Mouse (Mus musculus) neural tube, embryonic 15.5 days (tissue): Measurements from ENCODE around the gene Bbs4. TPM values are rescaled to one million over a fixed set of nuclear protein-coding genes. Genes with fewer than 3 reads are reported as not detected.

Experiments used
- ATAC-seq: fragments of 200-750 bp; cut with Nextera tagmentation; 2 replicates; pipeline ENCODE4 v1.8.0; 2017; ENCODE audit warnings: mild to moderate bottlenecking, moderate TSS enrichment, moderate library complexity; ENCODE audit not compliant: low FRiP score
- H3K27ac ChIP-seq: fragments of 300-500 bp; sonication (generic); replicated peaks from 2 replicates; pipeline ENCODE4 v1.5.1; 2015; ENCODE audit warnings: mild to moderate bottlenecking, inconsistent platforms
- H3K27me3 ChIP-seq: fragments of 300-500 bp; sonication (generic); replicated peaks from 2 replicates; pipeline ENCODE4 v1.6.1; 2015; ENCODE audit warnings: inconsistent platforms
- H3K36me3 ChIP-seq: fragments of 300-500 bp; sonication (generic); 2 replicates; pipeline ENCODE4 v1.6.1; 2015; ENCODE audit warnings: inconsistent platforms
- H3K4me1 ChIP-seq: fragments of 300-500 bp; sonication (generic); 2 replicates; pipeline ENCODE4 v1.6.1; 2015; ENCODE audit warnings: inconsistent platforms
- H3K4me2 ChIP-seq: fragments of 300-500 bp; sonication (generic); 2 replicates; pipeline ENCODE4 v1.6.1; 2015; ENCODE audit warnings: inconsistent platforms, mild to moderate bottlenecking, moderate library complexity
- H3K4me3 ChIP-seq: fragments of 300-500 bp; sonication (generic); replicated peaks from 2 replicates; pipeline ENCODE4 v1.5.1; 2015; ENCODE audit warnings: mild to moderate bottlenecking, inconsistent platforms
- H3K9ac ChIP-seq: fragments of 300-500 bp; sonication (generic); replicated peaks from 2 replicates; pipeline ENCODE4 v1.6.1; 2015; ENCODE audit warnings: mild to moderate bottlenecking, inconsistent platforms
- H3K9me3 ChIP-seq: fragments of 300-500 bp; sonication (generic); replicated peaks from 2 replicates; pipeline ENCODE4 v1.6.1; 2016; ENCODE audit warnings: inconsistent platforms
- WGBS: fragments of 180-500 bp; shearing (Covaris S2); methylation state at CpG from one replicate; pipeline ENCODE4 v1.1.7; 2015; ENCODE audit warnings: mixed read lengths; 5-methylcytosine and 5-hydroxymethylcytosine counted together
- polyA plus RNA-seq: library from polyadenylated mRNA; unstranded; fragments of >200 nt; fragmentation: Nextera tagmentation; extraction: Ambion mirVana; gene quantifications from 2 replicates; pipeline ENCODE4 v1.2.1, GENCODE M21; 2015

The Bbs4 gene
- polyA plus RNA-seq, 1 experiment from 2014 or later: 43.0 TPM

- WGBS: 91% methylated on average over 5 of the region's 5 CpGs
- no peaks in the 10 kb centered on the region for H3K4me1 ChIP-seq
- peaks cover 56% of the 10 kb centered on the region for H3K36me3 ChIP-seq
Observed at GRCm38 (mm10) chr9:59339107-59339506, 14.2 kb downstream of the Bbs4 start.

DNA sequence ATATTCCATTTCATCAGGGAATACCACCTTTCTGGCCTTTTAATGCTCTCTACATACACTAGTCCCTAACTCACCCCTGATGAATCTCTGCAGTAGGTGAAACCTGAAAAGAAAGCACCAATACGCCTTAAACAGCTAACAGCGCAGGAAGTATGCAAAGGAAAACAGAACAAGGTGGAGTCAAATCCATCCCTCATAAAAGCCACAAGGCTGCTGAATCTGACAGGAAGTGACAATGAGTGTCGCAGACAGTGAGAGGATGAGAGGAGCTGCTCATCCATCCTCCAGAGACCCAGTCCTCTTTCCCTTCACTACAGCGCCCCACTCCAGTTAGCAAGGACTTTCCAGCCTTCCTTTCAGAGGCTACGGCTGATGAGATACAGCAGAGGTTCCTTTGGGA is 14.9 kb downstream of the Bbs4 start:
- Histone ChIP-seq H3K4me3 (no peak overlapping the region), H3K27ac (no peak overlapping the region), H3K4me1 (no peaks in the 10 kb centered on the region), H3K9ac (no peak overlapping the region), H3K4me2 (no peak overlapping the region), H3K36me3 (peaks cover 54% of the 10 kb centered on the region), H3K27me3 (no peaks in the 10 kb centered on the region), H3K9me3 (no peaks in the 10 kb centered on the region)
- 84% methylated on average over 5 of the region's 5 CpGs for WGBS
- ATAC-seq: no peak

More at GRCm38 (mm10) chr9:59339107-59339506, 14.2 kb downstream of the Bbs4 start:
- no peaks in the 10 kb centered on the region for H3K9me3 ChIP-seq
- no peak overlapping the region for H3K4me3 ChIP-seq
- H3K9ac ChIP-seq: no peak overlapping the region
- no peaks in the 10 kb centered on the region for H3K27me3 ChIP-seq
- no peak for ATAC-seq
- H3K4me2 ChIP-seq: no peak overlapping the region
- no peak overlapping the region for H3K27ac ChIP-seq

GRCm38 (mm10) chr9:59337889-59338288 is 15.4 kb downstream of the Bbs4 start:
- WGBS: 95% methylated on average over 5 of the region's 5 CpGs
- H3K27ac ChIP-seq: no peak overlapping the region
- no peak for ATAC-seq
- no peaks in the 10 kb centered on the region for H3K4me1 ChIP-seq
- H3K9me3 ChIP-seq: no peaks in the 10 kb centered on the region
- no peak overlapping the region for H3K4me3 ChIP-seq
- H3K36me3 ChIP-seq: peaks cover 55% of the 10 kb centered on the region
- H3K4me2 ChIP-seq: no peak overlapping the region
- H3K27me3 ChIP-seq: no peaks in the 10 kb centered on the region
- no peak overlapping the region for H3K9ac ChIP-seq

DNA sequence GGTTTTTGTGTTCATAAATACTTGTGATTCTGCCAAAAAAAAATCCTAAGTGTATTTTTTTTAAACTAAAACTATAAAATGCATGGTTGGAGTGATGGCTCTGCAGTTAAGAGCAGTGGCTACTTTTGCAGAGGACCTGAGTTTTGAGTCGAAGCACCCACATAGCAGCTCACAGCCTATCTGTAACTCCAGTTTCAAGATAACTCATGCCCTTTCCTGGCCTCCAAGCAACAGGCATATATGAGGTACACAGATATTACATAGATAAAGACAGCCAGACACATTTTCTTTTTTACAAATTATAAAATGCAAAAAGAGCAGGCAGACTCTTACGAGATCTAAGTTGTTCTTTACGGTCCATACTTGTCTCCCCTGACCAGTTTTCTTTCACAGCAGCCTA is 16.8 kb downstream of the Bbs4 start:
- H3K27ac ChIP-seq: no peak overlapping the region
- no peak overlapping the region for H3K4me3 ChIP-seq
- WGBS: 97% methylated on average over 3 of the region's 3 CpGs
- no peak for ATAC-seq
- H3K4me1 ChIP-seq: no peaks in the 10 kb centered on the region
- H3K27me3 ChIP-seq: no peaks in the 10 kb centered on the region
- no peak overlapping the region for H3K4me2 ChIP-seq
- no peaks in the 10 kb centered on the region for H3K9me3 ChIP-seq
- no peak overlapping the region for H3K9ac ChIP-seq
- H3K36me3 ChIP-seq: peaks cover 56% of the 10 kb centered on the region

DNA sequence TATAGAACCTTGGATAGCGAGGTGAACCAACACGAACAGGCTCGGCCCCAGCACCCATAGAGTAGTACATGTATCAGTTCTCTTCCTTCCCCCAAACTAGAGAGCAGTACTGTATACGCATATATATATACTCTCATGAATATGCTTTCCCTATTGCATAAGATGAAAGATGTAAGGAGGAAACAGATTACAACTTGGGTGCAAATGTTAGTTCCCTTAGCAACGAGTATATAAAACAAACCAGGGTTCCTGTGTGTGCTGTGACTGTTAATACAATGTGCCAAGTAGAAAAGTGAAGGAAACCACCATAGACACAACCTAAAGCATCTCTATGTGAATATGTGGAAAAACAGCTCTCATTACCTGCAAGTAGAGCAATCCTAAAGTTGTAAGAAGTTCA is 23.3 kb downstream of the Bbs4 start:
- WGBS: 97% methylated on average over 5 of the region's 5 CpGs
- no peak overlapping the region for H3K4me3 ChIP-seq

GRCm38 (mm10) chr9:59324351-59324750 is 29.0 kb downstream of the Bbs4 start:
- peaks cover 73% of the 10 kb centered on the region for H3K36me3 ChIP-seq
- no peak overlapping the region for H3K4me3 ChIP-seq
- no peak overlapping the region for H3K27ac ChIP-seq
- H3K27me3 ChIP-seq: no peaks in the 10 kb centered on the region
- H3K9ac ChIP-seq: no peak overlapping the region
- H3K9me3 ChIP-seq: no peaks in the 10 kb centered on the region
- no peak overlapping the region for H3K4me2 ChIP-seq
- no peak for ATAC-seq
- H3K4me1 ChIP-seq: no peaks in the 10 kb centered on the region

More for the DNA sequence above, 23.3 kb downstream of the Bbs4 start:
- Histone ChIP-seq H3K27ac (no peak overlapping the region), H3K4me1 (no peaks in the 10 kb centered on the region), H3K27me3 (no peaks in the 10 kb centered on the region), H3K9ac (no peak overlapping the region), H3K36me3 (peaks cover 66% of the 10 kb centered on the region), H3K4me2 (no peak overlapping the region), H3K9me3 (no peaks in the 10 kb centered on the region)
- ATAC-seq: no peak

DNA sequence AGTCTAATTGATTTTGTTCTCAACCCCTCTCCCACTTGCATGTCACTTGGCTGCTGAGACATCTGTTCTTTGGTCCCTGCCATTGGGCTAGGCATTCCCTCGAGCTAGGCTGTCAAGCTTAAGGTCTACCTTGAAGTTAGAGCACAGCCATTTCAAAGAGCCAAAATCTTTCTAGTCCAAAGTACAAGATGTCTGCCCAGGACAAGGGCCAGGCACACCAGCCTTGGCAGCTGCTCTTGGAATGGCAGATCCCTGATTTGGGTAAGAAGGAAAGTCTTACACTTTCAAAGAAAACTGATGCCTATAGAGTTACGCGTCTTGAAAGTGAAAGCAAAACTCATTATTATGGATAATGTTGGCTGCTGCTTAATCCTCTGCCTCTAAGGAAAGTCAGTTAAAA is 37.1 kb downstream of the Bbs4 start:
- Histone ChIP-seq H3K4me1 (no peaks in the 10 kb centered on the region), H3K4me2 (no peak overlapping the region), H3K9ac (no peak overlapping the region), H3K27me3 (no peaks in the 10 kb centered on the region), H3K36me3 (peaks cover 39% of the 10 kb centered on the region), H3K27ac (no peak overlapping the region), H3K4me3 (no peak overlapping the region), H3K9me3 (no peaks in the 10 kb centered on the region)
- WGBS: 89% methylated on average over 3 of the region's 3 CpGs
- ATAC-seq: no peak

DNA sequence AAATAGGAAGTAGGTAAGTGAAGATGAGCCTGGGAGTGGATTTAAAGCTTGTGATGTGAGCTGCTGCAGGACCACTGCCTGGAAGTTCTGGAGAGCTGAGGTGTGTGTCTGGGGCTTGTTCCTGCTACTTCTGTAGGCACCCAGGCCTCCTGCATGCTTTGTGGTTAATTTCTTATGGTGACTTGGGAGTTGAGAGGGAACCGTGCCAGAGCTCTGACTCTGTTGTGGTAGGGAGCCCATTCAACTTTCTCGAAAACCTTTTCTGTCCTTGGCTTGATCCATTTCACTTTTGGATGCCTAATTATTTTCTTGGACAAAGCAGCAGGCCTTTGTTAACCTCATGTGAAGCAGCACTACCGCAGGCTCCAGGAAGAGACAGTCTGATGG is 42.0 kb downstream of the Bbs4 start:
- WGBS: 75% methylated on average over 3 of the region's 3 CpGs
- Histone ChIP-seq H3K4me1 (no peaks in the 10 kb centered on the region), H3K27ac (0 out of 2 replicates have a peak overlapping the region, but pooled peaks have one; percentile 4), H3K36me3 (peaks cover 48% of the 10 kb centered on the region), H3K9ac (no peak overlapping the region), H3K4me3 (no peak overlapping the region), H3K9me3 (no peaks in the 10 kb centered on the region), H3K27me3 (no peaks in the 10 kb centered on the region), H3K4me2 (no peak overlapping the region)
- no peak for ATAC-seq

- no peak overlapping the region for H3K4me2 ChIP-seq
- H3K9ac ChIP-seq: no peak overlapping the region
- H3K27ac ChIP-seq: no peak overlapping the region
- 87% methylated on average over 8 of the region's 8 CpGs for WGBS
- H3K4me1 ChIP-seq: no peaks in the 10 kb centered on the region
- H3K4me3 ChIP-seq: no peak overlapping the region
- peaks cover 50% of the 10 kb centered on the region for H3K36me3 ChIP-seq
- H3K27me3 ChIP-seq: no peaks in the 10 kb centered on the region
- H3K9me3 ChIP-seq: no peaks in the 10 kb centered on the region
- ATAC-seq: no peak
Observed at GRCm38 (mm10) chr9:59310582-59311283, 42.6 kb downstream of the Bbs4 start.

DNA sequence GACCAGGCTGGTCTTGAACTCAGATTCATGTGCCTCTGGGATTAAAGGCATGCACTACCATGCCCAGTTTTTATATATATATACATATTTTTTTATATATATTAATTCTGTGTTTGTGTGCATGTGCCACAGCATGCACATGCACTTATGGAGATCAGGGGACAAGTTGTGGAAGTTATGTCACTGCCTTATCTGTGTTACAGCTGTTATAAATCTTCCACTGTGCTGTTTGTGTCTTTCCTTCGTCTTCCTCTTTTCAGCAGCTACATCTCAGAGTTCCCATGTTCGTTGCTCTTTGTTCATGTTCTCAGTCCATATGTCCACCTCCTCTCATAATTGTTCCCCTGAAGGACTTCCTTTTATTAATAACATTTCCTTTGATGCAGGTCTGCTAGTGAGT is 45.4 kb downstream of the Bbs4 start:
- H3K4me3 ChIP-seq: no peak overlapping the region
- no peak overlapping the region for H3K27ac ChIP-seq
- WGBS: 85% methylated on average over 2 of the region's 2 CpGs
- no peaks in the 10 kb centered on the region for H3K9me3 ChIP-seq
- H3K27me3 ChIP-seq: no peaks in the 10 kb centered on the region
- ATAC-seq: no peak
- no peaks in the 10 kb centered on the region for H3K4me1 ChIP-seq
- no peak overlapping the region for H3K4me2 ChIP-seq
- H3K9ac ChIP-seq: no peak overlapping the region
- peaks cover 40% of the 10 kb centered on the region for H3K36me3 ChIP-seq

- Histone ChIP-seq H3K4me3 (no peak overlapping the region), H3K36me3 (peaks cover 20% of the 10 kb centered on the region), H3K27ac (no peak overlapping the region), H3K4me1 (peaks cover 16% of the 10 kb centered on the region), H3K4me2 (no peak overlapping the region), H3K9ac (no peak overlapping the region), H3K9me3 (no peaks in the 10 kb centered on the region), H3K27me3 (no peaks in the 10 kb centered on the region)
- 82% methylated on average over 2 of the region's 2 CpGs for WGBS
- no peak for ATAC-seq
Observed at GRCm38 (mm10) chr9:59296419-59296818, 56.9 kb downstream of the Bbs4 start.

- Histone ChIP-seq H3K4me2 (peak overlapping the region; percentile 72), H3K36me3 (0 out of 2 replicates have a peak, but pooled peaks cover 3% of the 10 kb centered on the region), H3K9me3 (no peaks in the 10 kb centered on the region), H3K4me3 (peak overlapping the region; percentile 98), H3K9ac (peak overlapping the region; percentile 97; the same call in 1 of the 2 replicates), H3K27me3 (no peaks in the 10 kb centered on the region), H3K4me1 (peaks cover 30% of the 10 kb centered on the region), H3K27ac (no peak overlapping the region)
- no peak for ATAC-seq
- 51% methylated on average over 3 of the region's 3 CpGs for WGBS
Observed at GRCm38 (mm10) chr9:59292493-59292875, 60.8 kb downstream of the Bbs4 start.
